Mouse (Mus musculus) right cerebral cortex, adult 18-20 months (tissue): ENCODE measurements at regions not wholly inside any gene's neighbourhood (a gene's known extent, or its start where the extent isn't known, plus 50 kb on each side); places are given as distances from the start of the nearest gene placed in this dataset.

ENCODE experiments used
- DNase-seq: peaks from one replicate; pipeline ENCODE4 v3.0.0; 2022; ENCODE audit warnings: mixed read lengths

DNA sequence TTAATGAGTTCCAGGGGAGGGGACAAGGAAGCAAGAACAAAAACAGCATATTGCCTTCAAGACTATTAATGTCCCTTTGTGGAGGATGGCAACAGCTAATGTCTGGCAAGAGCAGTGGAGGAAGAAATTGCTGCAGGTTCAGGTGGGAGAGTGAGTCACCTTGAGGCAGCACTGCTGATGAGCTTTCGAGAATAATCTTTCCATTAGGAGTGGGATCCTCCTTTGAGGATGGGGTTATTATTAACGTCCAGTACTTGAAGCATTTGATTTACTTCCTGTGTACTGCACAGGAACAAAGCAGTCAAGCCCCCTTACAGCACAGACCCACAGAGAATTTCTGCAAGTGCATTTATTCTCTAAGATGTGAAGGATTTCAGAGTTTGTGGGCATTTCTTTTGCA is 671.2 kb upstream of the Stxbp6 start:
- no peak for DNase-seq

DNA sequence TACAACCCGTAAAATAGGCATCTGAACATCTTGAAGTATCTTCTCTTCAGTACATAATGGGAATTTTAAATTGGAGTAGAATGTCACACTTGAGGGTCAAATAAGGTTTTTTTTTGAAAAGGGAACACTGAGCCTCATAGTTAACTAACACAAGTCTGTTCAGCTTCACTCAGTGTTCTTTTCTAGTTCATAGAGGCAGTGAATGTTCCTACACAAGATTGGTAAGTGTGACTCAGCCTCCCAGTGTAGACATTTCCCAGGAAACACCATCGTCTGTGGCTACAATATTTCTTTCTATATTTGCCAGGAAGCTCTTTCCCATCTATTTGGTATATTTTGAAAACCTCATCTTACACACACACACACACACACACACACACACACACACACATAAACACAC is 670.1 kb upstream of the Stxbp6 start:
- DNase-seq: no peak

DNA sequence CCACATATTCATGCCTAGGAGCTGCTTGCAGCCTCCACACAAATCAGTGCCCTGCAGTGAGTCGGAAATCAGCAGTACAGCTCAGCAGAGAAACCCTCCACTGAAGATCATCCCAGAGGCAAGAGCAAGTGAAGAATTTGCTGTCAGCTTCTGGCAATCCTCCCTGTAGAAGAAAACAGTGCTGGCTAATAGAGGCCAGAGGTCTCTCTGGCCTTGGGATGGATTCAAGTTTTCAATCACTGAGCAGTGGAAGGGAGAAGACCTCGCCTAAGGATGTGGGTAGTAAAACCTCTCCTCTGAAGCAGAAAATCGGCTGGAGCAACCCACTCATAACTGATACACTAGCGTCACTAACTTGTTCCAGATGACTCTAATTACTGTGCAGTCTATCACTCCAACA is 659.2 kb upstream of the Stxbp6 start:
- no peak for DNase-seq

DNA sequence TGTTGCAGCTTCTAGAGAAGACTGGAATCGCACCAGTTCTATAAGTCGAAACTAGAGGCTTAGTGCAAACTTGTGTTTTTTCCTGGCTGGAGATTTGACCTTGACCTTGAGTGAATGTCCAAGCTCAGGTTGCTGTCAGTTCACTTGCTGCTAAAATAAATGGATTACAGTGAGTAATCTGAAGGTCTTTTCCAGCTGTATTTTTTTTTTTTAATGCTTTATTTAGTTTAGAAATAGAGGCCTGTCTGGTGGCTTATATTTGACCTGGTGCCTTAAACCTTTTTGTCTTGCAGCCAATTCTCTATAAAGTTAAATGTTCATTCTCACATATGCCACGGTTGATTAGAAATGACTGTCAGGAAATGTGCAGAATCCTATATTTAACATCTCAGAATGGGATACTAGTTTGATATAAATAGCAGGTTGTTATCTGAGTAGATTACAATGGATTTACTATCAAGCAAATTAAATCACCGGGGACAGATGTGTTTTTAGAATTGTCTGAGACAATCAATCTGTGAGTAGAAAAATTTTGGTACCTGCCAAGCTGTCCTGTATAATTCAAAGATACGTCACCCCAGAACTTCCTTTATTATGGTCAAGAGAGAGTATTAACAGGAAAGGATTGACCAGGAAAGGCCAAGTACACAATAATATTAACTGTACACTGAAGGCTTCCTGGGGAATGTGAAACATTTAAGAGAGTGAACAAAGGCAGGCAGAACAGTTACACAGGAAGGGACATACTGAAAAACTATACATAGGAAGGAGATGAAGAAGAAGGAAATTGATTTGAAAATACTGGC is 650.3 kb upstream of the Stxbp6 start:
- DNase-seq: no peak

DNA sequence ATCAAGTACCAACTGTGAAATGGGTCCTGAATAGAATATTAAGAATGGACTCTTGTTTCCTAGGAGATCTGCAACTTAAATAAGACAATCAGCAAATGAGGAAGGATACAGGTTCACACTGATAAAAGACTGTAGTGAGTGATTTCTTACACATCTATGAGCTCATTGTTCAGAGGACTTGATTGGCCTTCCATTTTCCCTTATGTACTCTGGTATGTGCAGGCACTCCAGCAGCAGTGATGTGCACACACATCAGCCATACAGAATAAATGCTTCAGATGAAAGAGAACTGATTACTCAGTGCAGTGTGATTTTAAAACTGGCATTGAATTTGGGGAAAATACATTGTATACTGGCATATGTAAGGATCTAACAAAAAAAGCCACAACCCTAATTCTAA is 636.8 kb upstream of the Stxbp6 start:
- no peak for DNase-seq

DNA sequence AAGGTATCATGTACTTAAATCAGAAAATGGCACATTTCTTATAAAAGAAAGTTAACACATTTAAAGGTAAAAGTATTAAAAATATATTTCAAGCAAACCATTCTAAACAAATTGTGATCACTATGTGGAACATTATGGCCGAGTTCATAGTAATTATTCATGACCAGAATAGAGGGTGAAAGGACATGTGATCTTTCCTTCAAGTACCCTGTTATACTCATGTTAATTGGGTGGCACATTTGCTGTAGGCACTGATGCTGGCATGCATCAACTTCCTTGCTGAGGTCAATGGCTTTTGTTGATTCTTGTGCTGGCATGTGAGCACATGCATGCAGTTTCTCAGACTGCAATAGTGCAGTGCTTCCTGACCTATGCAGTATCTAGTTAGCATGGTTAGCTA is 636.3 kb upstream of the Stxbp6 start:
- DNase-seq: no peak

DNA sequence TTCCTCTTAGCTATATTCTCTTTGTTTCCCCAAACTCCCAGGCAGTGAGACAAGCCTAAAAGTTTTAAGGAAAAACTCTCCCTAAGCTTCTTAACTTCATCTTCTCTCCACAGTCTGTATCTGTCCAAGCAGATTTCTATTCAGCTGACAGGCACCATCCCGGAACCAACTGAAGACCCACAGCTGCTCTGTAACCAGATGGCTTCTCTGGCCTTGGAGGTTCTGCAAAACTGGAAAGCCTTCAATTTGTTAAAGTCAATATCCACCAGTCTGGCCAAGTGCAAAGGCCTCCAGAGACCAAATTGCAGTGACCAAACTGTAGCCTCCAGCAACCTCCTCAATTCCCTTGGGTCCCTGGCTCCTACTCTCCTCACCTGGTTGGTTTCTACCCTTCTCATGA is 614.8 kb upstream of the Stxbp6 start:
- no peak for DNase-seq

DNA sequence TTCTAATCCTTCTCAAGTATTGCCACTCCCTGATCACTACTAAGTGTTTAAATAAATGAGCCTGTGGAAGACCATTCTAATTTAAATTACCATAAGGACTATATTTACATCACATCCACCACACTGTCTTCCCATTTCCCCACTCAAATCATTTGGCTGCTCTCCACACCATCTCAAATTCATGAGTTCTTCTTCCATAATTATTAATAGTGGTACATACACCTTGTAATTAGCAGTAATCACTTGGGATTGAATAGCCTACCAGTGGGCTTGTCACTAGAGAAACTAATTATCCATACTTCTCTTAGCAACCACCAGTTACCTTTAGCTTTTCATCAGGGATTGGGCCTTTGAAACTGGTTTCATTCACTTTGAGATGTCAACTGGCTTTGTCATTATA is 612.3 kb upstream of the Stxbp6 start:
- no peak for DNase-seq

DNA sequence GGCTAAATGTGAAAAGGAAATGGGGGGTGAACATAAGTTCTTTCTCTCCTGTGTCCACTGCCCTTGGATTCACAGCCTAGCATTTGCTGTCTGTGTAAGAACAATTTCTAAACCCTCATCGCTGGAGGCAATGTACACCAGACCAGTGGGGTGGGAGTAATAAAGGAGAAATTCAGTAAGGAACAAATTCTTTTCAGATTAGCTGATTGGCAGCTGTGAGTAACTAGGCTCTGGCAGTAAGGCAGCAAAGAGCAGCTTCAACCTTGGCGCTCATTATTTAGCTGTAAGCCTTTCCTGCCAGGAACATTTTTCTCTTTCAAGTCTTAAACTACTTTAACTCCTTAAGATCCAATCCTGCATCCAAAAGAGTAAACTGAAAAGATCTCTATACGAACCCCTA is 597.9 kb upstream of the Stxbp6 start:
- DNase-seq: no peak

DNA sequence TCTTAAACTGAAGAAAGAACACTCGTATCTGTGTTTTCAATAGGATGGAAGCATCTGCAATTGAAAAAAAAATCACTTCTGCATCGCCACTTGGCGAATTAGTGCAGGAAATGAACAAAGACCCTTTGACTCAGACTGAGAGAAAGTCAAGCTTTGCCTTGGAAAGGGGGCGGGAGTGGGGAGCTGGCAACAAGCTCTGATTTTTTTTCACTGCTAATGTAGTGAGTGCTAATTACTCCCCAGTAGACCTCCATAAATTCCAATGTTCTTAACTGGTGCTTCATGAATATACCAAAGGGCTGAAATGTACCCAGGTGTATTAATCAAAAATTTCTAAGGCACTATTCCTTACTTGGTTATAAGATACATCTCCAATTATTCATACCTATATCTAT is 597.0 kb upstream of the Stxbp6 start:
- no peak for DNase-seq

DNA sequence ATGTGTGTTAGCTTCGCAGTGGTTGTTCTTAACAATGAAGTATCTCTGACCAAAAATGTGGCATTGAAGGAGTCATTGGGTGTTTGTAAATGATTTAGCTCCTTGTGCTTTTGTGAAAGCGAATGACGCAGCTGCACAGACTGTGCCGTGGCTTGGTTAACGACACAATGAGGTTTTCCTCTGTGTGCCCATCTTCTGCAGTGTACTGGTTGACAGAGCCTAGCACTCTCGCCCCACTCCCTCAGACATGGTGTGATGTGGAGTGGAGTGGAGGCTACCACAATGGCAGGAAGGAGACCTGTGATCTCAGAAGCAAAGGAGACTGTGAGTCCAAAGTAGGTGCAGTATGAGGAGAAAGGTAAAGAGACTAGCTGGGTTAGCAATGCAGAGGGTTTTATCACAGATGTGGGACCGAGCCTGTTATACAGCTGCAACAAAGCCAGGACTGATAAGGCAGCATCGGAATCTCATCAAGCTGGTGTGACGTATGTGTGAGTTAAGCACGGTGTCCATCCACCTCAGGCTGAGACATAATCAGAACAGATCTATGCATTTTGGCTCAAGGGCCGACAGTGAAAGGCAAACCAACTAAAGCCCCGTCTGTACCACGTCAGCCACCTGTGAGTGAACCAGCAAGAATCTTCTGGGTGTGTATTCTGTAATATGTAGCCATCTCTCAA is 596.5 kb upstream of the Stxbp6 start:
- no peak for DNase-seq

DNA sequence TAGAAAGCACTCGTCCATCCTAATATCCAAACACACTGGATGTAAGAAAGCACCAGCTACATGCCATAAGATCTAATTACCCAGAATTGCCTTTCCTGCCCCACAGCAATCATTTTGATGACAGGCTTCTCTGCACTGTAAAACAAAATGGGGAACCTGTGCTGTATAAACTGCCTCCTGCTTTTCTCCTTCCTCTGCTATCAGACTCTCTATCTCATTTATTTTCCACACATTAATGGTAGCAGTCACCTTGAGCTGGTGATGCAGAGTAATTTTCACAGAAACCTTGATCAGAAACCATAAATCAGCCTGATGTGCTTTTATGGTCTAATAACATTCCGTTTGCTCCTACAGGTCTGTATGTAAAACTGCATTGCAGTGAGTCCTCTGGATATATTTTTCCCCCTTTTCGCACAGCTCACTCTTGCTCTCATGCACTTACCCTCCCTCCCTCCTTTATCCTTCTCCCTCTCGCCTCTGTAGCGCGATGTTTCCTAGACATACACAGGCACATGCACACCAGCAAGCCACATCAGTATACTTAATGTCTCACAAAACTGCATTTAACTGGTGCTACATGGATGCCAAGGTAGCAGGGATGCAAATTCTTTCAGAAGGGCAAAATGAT is 595.9 kb upstream of the Stxbp6 start:
- no peak for DNase-seq

DNA sequence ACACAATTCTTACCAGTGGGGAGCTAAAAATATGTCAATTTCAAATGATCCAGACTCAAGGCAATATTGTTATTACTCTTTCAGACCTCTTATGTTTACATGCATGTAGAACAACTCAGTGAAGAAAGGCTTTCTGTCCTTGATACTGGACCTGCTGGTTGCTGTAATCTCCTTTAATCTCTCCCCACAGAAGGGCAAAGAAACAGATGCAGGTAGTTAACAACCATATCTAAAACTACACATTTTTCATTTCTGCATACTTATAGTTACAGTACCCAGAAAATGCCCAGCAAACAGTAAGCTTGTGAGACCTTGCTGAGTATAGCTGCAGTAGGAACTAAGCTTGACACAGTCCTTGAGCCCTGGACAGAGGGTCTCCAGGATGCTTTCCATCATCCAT is 585.1 kb upstream of the Stxbp6 start:
- no peak for DNase-seq

DNA sequence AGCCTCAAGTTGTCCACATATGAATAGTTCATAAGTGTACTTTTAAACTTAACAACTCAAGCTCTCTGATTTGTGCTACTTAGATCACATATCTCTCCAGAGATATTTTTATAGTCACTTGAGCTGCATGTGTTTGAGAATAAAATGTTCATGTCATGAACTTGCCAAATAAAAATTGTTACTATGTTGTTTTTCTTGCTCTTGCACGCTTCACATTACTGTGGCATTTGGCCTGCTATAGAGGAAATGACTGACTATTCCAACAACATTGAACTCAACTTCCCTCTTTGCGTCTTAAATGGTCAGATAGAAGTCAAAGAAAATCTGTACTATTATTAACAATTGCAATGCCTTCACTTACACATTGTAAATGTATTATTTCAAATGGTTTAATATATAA is 582.1 kb upstream of the Stxbp6 start:
- DNase-seq: no peak

DNA sequence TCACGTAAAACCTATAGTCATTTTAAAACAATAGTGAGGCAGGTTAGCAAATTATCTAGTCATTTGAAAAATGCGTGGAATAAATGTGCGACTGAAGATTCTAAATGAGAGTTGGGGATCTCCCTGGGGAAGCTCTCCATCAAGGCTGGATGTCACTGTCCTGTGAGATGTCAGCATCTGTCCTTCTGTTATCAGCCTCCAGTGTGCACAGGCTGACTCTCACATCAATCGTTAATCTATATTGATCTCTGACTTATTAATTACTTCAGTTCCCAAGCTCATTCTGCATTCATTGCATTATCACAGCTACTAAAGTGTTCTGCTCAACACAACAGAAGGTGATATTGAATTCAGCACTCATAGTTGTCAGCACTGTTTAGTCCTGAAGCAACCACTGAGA is 574.1 kb upstream of the Stxbp6 start:
- DNase-seq: no peak

DNA sequence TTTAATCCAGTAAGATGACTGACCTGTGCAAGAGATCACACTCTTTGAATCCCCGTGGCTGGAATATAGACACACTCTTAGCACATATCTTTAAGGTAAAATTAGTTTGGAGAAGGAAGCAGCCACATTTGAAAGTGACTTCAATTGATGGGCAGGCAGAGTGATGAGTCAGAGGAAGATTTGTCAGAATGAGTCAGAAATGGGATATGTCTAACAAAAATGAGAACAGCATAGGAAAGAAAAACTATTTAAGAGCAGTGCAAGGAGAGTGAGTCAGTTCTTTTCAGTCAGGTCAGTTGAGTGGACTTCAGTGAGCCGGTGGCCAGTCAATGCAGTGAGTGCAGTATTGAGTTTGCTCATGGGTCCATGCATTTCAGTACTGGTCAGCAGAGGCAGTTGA is 569.7 kb upstream of the Stxbp6 start:
- DNase-seq: no peak

DNA sequence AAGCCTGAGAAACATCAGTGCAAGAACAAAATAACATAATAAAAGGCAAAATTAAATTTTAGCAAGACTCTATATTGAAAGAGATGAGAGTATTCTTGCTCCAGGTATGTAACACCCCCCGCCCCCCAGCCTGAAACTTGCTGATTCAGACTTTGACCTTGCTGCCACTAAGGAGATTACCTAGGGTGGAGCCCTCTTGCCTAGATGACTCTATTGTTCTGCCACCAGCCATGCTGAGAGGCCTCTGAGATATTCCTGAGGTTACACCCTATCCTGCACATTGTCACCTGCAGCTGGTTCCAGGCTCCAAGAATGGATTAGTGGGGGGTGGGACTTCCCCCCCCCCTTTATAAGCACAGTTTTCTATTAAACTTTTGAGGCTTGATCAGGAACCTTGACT is 548.3 kb upstream of the Stxbp6 start:
- DNase-seq: no peak

DNA sequence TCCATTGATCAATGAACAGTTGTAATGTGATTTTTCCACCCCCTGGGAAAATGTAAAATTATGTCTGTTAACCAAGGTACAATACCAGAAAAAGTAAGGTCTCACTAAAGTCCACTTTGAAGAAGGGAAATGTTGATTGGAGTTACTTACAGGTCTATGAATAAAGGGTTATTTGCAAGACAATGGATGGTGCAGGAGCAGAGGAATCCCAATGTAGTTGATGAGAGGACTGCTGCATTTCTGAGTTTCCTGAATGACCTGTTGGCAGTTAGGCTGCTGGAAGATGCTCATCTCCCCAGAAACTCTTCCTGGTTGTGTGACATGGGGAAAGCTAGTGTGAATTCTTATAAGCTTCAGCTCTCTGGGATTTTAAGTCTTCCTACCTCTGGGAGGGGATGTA is 545.5 kb upstream of the Stxbp6 start:
- no peak for DNase-seq

DNA sequence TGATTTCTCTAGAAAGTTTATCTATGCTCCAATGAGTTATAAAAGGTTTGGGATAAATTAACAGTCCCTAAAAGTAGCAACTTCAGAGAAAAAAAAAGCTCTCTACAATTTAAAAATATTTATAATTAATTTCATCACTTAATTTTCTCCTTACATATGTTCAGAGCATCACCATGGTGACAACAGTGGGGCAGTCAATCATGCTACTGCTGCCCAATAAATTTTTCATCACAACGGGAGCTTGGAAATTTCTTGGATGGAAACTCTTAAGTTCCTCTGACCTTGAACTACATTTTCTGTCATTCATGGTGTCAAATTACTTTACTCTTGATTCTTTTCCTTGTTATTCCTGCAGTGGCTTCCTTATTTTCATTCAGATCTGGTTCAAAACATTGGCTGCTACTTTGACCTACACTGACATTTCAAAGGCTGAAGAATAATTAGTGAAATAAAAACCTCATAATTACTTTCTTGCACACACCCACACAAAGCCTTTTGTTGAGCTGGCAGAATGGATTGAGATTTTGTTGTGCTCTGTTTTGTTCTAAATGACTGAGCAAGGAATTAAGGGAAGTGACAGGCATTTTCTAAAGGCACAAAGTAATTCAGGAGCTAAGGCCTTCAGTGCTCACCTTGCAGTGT is 540.1 kb upstream of the Stxbp6 start:
- DNase-seq: no peak

DNA sequence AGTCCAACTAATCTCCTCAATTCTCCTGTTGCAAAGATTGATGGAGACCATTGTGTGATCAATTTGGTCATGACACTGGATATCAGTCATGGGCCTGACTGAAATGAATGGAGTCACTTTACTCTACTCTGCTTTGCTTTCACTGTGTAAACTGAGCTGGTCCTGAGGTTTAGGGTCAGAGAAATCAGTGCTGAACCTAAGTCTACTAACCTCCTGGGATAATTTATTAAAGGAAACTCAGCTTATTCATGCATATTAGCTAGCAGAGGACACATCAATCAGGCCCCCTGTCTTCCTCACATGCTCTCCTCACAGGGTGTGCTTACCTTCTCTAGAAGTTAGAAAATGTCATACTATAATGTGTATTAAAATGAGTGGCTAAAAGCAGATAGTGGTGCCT is 539.6 kb upstream of the Stxbp6 start:
- DNase-seq: no peak

DNA sequence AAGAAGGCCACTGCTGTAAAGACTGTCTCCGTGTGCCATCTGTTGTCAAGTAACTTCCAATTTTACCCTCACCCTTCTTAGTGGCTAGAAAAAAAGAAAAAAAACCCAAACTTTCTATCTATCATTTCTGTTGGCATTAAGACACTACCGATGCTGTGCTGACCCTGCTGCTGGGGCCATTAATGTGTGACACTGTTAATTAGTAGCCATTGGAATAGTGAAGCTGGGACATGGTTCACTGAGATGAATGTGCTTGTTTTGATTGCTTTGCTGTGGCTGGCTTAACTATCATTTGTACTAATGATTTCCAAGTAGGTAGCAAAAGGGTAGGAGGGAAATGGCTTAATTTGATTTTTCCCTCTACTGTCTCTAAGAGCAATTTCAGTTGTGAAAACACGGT is 524.9 kb upstream of the Stxbp6 start:
- DNase-seq: no peak

DNA sequence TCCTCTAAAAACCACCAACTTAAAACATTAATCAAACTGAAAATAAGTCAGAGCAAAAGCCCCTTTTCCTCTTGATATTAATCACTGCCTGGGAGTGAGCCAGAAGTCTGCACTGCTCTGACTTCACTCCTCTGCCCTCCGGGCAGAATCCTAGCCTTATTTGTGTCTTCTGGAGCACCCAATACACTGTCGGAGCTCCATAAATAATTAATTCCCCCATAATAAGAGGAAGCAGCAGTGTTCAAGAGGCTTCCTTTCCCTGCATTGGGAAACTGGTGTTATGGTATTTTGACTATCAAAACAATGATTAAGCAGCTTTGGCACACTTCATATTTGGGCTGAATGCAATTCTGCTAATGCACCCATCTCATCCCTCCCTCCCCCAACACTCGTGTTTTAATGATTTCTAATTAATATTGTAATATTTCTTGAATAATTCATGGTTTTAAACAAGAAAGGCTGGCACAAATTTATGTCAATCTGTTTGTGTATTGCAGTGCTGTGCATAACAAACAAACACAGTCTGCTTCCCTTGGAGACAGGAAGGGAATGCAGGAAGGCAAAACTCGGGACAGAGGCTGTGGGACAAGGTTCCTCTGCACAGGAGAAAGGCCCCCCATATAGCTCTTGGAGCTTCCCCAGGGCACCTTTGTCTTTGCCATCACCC is 523.5 kb upstream of the Stxbp6 start:
- no peak for DNase-seq

DNA sequence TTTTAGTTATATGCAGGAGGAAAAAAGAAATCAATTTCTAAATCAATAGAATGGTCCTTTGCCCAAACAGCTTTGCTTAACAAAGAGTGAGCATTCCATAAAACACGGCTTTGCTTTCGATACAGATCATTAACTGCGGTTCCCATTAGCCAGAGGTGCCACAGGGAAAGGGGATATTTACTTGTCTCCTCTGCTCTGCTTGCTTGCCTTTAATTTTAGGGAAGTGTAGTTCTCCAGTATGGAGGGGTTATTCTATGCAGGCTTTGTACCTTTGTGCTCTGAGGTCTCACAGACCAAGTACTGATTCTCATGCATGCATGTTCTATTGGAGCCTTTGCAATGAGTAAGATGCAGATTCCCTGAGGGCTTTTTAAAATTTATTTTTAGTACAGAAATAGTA is 520.2 kb upstream of the Stxbp6 start:
- DNase-seq: no peak
